Mouse (Mus musculus) layer of hippocampus, adult 9-10 months (tissue): Measurements from ENCODE around the gene Bnip2.

Experiments
- DNase-seq: peaks from one replicate; pipeline ENCODE4 v3.0.0; 2022; ENCODE audit warnings: low spot score

The Bnip2 gene

DNA sequence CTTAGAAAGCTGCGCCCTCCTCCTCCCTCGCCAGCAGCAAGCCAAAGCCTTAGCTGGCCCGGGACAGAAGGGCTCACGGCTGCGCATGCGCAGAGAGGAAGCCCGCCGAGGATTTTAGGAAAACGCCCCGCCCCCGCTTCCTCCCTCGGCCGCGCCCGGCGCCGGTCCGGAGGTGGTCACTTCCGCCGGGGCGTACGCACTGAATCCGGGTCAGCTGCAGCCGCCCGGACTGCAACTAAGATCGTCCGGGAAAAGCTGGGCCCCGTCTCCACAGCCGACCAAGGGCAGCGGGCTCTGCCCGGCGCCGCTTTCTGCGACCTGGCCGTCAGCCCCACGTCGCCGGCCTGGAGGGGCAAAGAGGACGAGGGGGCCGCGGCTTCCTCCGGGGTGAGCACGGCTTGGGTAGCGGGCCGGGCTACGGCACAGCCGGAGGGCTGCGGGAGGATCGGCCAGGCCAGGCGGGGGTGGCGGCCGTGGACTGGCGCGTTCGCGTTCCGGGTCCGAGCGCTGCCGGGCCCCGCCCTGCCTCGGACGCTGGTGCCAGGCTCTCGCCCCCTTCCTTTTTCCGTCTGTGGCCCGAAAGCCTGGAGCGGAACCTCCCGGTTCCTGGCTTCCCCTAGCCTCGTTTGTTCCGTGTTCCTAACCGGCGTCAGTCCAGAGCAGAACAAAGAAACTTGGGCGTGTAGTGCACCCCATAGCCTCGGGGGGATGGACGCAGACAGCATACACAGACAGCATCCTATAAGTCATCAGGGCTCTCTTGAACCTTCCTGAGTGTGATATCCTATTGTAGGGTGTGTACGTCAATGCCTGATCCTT, at the start of gene Bnip2:
Bnip2 (plus strand) TSS at position 164 of the 819 bp plus-strand sequence.
- DNase-seq: peak; percentile 71

DNA sequence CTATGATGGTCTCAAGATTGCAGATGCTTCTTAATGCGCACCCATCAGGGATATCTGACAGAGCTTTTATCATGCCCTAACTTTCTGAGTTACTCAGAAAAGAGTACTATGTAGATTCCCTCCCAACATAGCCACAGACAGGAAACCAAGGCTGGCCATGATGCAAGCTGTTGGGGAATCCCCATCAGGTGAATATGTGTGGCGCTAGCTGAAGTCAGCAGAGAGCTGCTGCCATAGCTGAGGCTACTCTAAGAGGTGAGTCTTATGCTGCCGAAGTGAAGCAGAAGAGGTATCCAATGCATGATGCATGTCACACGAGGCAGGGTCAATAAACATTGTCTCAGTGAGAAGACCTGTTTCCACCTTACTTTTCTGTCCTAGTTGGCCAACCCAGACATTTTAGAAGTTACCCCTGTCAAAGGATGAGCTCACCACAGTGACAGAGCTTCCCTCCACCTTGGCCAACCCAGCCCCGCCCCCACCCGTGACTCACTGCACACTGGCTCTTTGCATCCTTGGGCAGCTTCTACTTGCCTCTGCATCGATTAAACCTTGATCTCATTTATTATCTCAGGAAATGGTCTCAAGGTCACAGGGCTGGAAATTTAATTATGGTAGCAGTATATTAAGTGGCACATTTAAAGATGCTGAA, 48.3 kb upstream of the Bnip2 start:
- DNase-seq: no peak

DNA sequence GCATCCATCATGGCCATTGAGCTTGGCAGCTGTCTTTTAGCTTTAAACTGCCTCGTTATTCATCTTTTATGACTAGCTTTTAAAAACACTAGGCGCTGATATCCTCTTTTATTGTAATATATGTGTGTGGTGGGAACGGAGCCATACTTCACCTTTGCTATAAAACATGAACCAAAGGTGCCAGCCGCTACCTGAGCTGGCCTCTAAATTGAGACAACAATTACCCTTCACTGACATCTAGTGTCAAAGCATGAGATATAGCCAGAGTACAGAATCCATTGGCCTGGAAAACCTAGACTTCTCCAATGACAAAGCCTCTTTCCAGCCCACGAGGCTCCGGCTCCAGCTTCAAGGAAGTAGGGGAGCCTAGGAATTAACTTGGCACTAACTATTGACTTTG, 47.7 kb upstream of the Bnip2 start:
- DNase-seq: no peak

DNA sequence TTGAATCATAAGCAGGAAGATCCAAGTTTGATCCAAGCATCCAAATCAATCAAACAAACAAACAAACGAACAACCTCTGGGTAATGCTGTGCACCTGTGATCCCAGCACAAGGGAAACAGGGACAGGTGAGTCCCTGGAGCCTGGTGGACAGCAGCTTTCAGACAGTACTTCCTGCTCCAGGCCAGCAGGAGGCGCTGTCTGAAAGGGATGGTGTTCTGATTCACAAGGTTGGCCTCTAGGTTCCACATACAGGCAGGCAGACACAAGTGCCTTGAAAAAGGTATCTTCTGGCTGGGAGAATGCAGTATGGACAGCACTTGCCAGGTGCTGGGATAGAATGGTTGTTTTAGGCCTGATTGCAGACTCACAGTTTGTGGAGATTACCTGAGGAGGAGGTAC, 40.3 kb upstream of the Bnip2 start:
- no peak for DNase-seq

DNA sequence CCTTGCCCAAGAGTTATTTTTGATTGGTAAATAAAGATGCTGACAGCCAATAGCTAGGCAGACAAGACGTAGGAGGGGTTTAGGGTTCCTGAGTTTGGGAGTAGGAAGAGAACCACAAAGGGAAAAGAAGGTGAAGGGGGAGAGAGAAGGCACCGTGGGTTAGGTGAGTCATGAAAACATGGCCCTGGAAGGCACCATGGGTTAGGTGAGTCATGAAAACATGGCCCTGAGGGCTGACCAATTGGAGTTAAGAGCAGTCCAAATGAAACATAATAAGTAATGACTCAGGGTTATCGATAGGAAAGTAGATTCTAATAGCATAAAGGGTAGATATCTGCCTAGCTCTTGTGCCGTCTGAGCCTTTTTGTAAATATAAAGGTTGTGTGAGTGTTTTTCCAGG, 39.6 kb upstream of the Bnip2 start:
- no peak for DNase-seq

DNA sequence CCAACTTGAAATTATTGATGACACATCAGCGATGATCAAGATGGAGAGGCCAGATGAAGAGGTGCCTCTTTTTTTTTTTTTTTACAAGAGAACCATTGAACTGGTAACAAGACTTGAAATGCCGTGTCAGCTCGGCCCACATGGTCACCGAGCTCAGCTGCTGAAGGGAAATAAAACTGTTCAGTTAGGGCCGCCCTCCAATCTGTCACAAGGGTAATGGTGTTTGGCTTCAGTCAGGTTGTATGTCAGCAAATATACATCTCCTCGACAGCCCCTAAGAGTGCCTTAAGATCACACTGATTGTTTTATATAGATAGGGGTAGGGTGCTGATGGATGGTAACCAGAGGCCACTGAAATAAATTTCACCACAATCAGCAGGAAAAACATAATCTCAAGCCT, 28.3 kb upstream of the Bnip2 start:
- DNase-seq: no peak

DNA sequence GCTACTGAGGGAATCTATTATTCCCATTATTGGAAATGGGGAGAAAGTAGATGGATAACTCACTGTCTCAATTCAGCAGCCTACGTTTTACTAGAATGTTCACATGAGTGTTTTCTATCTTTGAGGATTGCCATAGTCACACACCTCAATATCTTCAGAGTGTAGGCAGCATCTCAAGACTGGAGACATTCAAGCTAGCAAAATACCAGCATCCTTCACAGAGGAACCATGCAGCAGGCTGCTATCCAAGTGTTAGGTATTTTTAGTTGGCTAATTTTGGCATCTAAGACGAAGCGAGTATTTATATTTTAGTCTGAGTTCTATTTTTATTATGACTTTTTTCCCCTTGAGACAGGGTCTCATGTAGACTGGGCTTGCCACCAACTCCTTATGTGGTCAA, 24.9 kb upstream of the Bnip2 start:
- DNase-seq: no peak

DNA sequence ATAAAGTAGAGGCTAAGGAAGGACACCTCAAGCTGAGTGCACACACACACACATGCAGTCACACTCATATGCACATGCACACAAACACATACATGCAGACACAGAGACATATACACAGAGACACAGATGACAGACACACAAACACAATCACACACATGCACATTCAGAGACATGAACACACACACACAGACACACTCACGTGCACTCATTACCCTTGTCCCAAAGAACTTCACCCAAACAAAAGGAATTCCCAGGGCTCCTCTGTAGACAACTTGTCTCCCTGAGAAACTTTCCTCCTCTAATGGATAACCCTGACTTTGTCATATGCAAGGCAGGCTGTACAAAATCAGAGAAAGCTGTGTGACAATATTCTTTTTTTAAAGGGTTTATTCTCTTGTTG, 3.7 kb upstream of the Bnip2 start:
- DNase-seq: no peak

DNA sequence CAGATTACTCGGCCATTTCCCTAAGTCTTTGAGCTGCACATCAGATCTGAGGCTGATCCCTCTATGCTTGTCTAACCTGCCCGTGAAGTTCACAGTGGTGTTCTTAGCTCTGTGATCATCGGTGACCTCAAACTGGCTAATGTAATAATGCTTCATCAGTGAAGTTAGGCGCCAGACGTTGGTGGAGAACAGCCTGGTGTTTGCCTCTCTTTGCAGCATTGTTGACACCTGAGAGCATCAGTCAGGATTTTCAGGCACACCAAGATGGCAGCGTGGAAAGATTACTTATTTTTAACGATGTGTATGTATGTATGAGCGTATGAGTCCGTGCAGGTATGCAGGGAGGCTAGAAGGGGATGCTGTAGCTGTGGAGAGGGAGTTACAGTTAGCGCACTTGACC, 3.2 kb upstream of the Bnip2 start:
- no peak for DNase-seq

DNA sequence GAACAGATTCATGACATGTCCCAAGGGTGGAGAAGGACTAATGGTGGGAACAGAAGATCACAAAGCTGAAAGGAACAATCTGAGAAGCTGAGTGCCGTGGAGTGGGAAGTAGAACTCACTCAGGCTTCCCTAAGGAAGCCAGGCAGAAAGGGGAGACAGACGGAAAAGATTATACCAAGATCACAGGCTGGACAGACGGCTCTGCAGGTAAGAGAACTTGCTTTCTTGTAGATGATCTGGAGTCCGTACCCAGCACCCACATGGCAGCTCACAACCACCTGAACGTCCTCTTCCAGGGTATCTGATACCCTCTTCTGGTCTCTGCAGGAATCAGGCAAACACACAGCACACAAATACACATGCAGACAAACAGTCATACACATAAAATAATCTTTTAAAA, 2.7 kb upstream of the Bnip2 start:
- DNase-seq: no peak

DNA sequence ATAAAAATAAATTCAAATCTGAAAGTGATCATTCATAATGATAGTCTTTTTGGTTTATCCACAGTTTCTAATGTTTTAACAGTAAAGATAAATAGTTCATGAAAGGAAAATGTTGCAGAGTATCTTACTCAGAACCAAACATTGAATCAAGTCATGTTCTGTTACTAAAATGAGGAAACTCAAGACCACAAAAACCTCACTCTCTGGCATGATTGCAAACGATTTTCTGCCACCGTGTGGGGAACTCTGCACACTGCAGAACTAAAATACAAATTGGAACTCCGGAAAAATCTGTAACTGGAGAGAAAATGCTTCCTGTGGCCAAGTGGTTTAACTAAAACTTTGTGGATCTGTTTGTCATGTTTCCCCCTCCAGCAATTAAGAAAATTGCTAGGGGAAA, 1.7 kb upstream of the Bnip2 start:
- DNase-seq: peak; percentile 69

DNA sequence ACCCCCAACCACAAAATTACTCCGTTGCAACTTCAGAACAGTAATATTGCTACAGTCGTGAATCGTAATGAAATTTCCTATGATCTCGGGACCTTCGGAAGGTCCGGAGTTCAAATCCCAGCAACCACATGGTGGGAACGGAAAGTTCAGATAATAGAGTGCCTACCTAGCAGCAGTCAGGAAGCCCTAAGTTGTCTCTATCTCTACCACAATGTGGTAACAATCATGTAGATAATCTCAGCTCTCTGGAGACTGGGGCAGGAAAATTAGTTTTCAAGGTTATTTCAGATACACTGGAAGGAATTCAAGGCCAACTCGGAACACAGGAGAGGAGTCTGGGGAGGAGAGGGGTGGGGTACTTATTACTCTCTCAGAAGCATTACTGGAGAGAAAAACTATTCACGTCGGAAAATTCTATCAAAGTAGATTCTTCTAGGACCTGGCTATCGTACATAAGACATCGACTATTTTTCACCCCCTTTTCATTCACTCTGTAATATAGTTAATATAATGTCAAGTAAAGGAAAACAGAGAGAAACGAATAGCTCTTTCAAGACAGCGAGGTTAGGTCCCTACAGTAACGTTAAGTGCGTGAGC, 462 bp upstream of the Bnip2 start:
- DNase-seq: no peak

DNA sequence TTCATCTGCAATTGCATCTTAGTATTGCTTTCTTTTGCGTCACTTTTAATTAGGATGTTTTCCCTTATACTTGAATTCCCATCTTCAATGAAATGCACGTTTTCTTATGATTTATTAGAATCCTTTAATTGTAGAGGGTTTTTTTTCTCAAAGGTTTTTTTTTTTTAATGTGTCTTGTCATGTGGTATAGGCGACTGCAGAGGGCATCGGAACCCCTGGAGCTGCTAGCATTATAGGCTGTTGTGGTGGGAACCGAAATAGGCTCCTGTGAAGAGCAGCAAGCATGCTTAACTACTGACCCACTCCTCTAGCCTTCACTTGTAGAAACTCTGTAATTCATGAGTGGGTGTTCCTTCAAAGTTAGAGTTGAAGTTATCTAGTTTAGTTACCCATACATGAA, 1.1 kb downstream of the Bnip2 start:
- DNase-seq: no peak

DNA sequence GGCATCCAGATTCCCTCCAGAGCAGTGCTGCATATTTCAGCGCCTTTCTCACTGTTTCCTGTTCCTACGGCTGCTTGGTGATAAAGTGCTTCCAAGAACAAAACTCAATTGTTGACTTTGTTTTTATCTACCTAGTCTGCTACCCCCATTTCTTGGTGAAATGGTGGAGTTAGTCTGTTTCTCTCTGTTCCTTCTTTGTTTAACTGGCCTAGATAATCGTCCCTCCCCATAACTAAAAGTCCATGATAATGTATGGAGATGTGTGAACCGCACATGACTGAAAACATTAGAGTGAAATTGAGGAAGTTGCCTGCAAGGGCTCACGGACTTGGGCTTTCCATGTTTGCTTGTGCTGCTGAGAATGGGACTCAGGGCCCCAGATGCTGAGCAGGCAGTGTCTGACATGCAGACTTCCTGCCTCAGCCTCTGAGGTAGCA, 3.6 kb downstream of the Bnip2 start:
- no peak for DNase-seq

DNA sequence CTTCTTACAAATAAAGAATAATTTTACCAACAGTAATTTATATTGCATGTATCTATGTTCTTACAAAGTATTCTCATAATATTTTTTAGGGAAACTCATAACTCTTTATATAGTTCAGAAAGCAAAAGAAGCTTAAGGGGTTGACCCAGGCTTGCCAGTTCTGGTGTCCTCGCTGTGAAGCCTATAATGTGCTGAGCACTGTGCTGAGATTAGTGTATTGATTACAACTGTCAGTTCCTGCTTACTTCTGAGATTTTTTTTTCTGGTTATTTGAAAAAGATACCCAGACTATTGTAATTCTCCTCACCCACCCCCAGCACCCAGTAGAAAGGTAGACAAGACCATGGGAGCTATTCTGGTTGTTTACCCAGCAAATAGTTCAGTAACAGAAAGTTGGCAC, 4.2 kb downstream of the Bnip2 start:
- no peak for DNase-seq

DNA sequence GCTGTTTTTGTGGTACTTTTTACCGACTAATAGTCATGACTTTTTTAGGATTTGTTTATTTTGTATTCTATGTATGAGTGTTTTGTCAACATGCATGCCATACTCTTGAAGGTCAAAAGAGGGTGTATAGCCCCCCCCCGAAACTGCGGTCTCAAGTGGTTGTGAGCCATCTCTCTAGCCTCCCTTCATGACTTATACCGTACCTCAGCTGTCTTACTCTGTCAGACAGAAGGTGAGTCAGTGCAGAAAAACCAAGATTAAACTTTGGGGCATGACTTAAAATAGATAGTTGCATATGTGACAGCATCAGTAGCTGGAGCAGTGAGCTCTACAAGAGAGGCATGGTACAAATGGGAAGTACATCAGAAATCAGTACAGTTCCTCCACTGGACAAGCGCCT, 5.3 kb downstream of the Bnip2 start:
- no peak for DNase-seq

DNA sequence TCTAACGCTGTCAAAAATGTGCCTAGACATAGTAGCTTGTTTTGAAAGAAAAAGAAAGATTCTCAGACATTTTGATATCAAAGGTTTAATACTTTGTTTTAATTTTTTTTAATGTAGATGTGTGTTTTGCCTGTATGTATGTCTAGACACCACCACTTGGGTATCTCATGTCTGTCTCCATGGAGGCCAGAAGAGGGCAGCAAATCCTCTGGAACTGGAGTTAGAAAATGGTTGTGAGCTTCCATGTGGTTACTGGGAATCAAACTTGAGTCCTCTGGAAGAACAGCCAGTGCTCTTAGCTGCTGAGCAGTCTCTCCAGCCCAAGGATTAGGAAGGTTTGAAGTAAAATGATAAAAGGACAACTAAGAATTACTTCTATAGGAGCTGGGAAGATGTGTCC, 10.1 kb downstream of the Bnip2 start:
- no peak for DNase-seq

DNA sequence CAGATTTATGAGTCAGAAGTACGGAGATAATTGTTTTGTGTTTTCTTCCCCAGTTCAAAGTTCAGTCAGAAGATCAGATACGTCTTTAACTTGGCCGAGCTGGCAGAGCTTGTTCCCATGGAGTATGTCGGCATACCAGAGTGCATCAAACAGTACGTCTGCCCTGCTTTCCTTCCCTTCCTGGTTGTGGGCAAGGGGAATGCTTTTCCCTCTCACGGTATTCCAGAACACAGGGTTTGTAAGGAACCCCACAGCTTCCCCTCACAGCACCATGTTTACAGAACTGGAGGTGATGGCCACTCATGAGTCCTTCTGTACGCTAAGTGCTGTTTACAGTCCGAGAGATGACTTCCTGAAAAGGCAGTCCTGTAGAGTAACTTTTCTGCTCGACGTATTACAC, 14.2 kb downstream of the Bnip2 start:
- DNase-seq: no peak

DNA sequence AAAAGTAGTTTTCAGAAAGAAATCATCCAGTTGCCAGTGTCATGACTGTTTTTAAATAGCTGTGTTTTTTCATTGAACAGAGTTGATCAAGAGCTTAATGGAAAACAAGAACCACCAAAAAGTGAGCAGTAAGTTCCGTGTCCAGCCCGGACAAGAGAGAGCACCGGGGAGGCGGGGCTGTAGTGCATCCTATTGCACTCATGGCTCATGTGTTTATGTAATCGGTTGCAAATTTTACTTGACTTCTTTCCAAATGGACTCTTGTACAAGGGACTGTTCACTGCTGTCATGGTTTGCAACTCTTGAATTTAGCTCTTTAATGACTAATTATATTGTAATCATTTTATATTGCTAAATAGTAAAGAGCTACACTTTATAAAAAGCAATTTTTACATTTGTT, 17.7 kb downstream of the Bnip2 start:
- DNase-seq: no peak

DNA sequence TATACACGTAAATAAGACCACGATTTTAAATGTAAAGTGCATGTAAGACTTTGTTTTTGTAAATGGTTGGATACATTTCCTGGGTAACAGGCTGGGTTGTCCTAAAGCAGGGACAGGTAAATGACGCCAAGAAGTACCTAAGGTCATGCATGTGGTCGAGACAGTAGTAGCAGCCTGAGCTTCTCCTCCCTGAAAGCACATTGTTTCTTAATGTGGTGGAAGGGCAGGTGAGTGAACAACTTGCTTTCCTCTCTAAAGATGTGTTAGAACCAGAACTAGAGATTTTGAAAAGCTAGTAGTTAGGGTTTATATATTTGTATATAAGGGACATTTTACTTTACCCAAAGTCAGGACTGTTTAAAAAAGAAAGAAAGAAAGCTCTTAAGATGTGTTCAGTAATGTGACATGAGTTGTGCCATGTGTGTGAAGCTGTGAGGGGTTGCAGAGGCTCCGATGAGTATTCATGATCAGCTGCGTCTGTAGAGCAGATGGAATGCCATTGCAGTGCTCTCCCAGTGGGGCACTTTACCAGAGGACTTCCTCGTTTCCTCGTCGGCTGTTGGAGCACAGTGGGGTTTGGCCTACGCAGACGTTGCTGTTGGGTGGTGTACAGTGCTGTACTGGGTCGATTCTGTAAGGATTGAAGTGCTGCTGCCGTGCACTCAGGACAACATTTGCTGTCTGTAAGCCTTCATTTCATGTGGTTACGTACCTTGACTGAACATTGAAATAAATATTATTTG, 18.4 kb downstream of the Bnip2 start:
- no peak for DNase-seq

DNA sequence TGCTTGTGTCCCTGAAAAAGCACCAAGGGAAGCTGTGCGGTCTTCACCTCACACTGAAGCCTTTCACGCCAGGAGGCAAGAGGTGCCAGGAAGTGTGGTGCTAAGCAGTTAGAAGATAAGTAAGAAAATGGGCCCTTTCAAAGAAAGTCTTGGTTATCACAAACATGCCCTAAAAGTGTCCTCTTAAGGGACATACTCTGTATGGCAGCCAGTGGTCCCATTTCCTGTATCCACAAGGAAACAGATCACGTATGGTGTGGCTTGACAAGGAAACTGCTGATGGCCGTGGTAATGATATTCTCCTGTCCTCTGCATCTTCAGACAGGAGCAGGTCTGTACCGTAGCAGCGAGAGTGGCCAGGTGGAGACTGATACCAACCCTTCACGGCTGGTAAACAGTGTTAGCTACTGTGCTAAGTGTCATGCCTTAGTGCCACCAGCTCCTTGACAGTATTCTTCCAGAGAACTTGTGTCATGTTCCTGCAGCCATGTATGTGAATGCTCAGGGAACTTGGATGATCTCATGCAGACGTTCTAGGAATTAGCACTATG, 20.6 kb downstream of the Bnip2 start:
- DNase-seq: no peak

DNA sequence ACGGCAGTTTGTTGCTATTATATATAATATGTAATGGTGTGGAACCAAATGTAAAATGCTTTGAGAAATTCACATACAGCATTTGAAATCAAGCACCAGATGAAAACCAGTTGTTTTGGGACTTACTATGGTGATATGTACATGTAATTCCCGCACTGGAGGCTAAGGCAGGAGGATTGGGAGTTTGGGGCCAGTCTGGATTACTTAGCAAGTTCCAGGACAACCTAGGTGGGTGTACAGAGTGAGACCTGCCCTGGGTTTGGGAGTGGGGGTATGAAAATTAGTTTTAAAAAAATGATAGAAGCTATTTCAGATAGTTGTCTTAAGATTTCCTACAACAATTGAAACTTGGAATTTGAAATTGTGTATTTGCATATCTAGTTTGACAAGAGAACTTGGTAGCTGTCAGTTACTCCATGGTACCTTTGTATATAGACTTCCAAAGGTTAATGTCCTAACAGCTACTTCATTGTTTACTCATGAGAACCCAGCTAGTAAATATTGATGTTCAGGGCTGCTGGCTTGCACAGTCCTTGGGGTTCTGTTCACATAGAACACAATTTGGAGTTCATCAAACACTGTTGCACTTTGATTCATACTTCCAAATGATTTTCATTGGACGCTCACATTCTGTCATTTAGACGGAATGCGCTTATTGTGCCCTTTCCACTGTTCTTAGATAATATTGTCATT, 21.7 kb downstream of the Bnip2 start:
- DNase-seq: no peak
